Mouse (Mus musculus) urinary bladder, postnatal 14 days (tissue): ENCODE measurements at regions not wholly inside any gene's neighbourhood (a gene's known extent, or its start where the extent isn't known, plus 50 kb on each side); places are given as distances from the start of the nearest gene placed in this dataset.

ENCODE experiments used
- DNase-seq: peaks from one replicate; pipeline ENCODE4 v3.0.0; 2021; ENCODE audit warnings: low spot score

GRCm38 (mm10) chr8:35991936-35992603 lies 226.5 kb downstream of the Gm19410 start:
- no peak for DNase-seq

- no peak for DNase-seq
Observed at GRCm38 (mm10) chr8:35996330-35997077, 230.9 kb downstream of the Gm19410 start.

- no peak for DNase-seq
Observed at GRCm38 (mm10) chr8:35999584-35999983, 234.0 kb downstream of the Gm19410 start.

GRCm38 (mm10) chr8:36004387-36004786 lies 238.8 kb downstream of the Gm19410 start:
- no peak for DNase-seq

GRCm38 (mm10) chr8:36005536-36005935 lies 239.9 kb downstream of the Gm19410 start:
- no peak for DNase-seq

GRCm38 (mm10) chr8:36007724-36008123 lies 242.1 kb downstream of the Gm19410 start:
- no peak for DNase-seq

GRCm38 (mm10) chr8:36009565-36009964 lies 244.0 kb downstream of the Gm19410 start:
- no peak for DNase-seq

- no peak for DNase-seq
Observed at GRCm38 (mm10) chr8:36010446-36011217, 245.0 kb downstream of the Gm19410 start.

GRCm38 (mm10) chr8:36014862-36015261 lies 249.3 kb downstream of the Gm19410 start:
- DNase-seq: no peak

- no peak for DNase-seq
Observed at GRCm38 (mm10) chr8:36016321-36017114, 250.9 kb downstream of the Gm19410 start.

- DNase-seq: no peak
Observed at GRCm38 (mm10) chr8:36018993-36019753, 253.6 kb downstream of the Gm19410 start.

- no peak for DNase-seq
Observed at GRCm38 (mm10) chr8:36019895-36020294, 254.3 kb downstream of the Gm19410 start.

GRCm38 (mm10) chr8:36027586-36027985 lies 262.0 kb downstream of the Gm19410 start:
- no peak for DNase-seq

- DNase-seq: no peak
Observed at GRCm38 (mm10) chr8:36028121-36028955, 262.7 kb downstream of the Gm19410 start.

- DNase-seq: no peak
Observed at GRCm38 (mm10) chr8:36029445-36029844, 263.9 kb downstream of the Gm19410 start.

GRCm38 (mm10) chr8:36030237-36030636 lies 264.6 kb downstream of the Gm19410 start:
- DNase-seq: no peak

GRCm38 (mm10) chr8:36031966-36032719 lies 266.6 kb downstream of the Gm19410 start:
- DNase-seq: no peak

- DNase-seq: no peak
Observed at GRCm38 (mm10) chr8:36035339-36035738, 269.7 kb downstream of the Gm19410 start.

- DNase-seq: no peak
Observed at GRCm38 (mm10) chr8:36036271-36036670, 270.7 kb downstream of the Gm19410 start.
